Mouse (Mus musculus) intestine, embryonic 14.5 days (tissue): ENCODE measurements around the gene Hoxa9. TPM values are rescaled to one million over a fixed set of nuclear protein-coding genes. Genes with fewer than 3 reads are reported as not detected.
A peak's percentile ranks its signal among the peaks of the same experiment; 100 is the strongest.

Experiments
- ATAC-seq: fragments of 200-750 bp; cut with Nextera tagmentation; replicated peaks from 2 replicates; pipeline ENCODE4 v1.8.0; 2017; ENCODE audit warnings: low read depth, moderate number of reproducible peaks, moderate TSS enrichment, moderate library complexity; ENCODE audit not compliant: low FRiP score, low TSS enrichment
- DNase-seq: peaks from one replicate; pipeline ENCODE4 v3.0.0-alpha.2; 2018; ENCODE audit warnings: low spot score
- H3K27ac ChIP-seq: fragments of 300-500 bp; sonication (generic); 2 replicates; pipeline ENCODE4 v1.5.1; 2014; ENCODE audit warnings: low read depth, mild to moderate bottlenecking, control low read depth
- H3K27me3 ChIP-seq: fragments of 300-500 bp; sonication (generic); replicated peaks from 2 replicates; pipeline ENCODE4 v1.6.1; 2014; ENCODE audit warnings: low read length, control low read depth; ENCODE audit not compliant: control insufficient read depth, insufficient read depth
- H3K36me3 ChIP-seq: fragments of 300-500 bp; sonication (generic); 2 replicates; pipeline ENCODE4 v1.6.1; 2014; ENCODE audit warnings: low read length, control low read depth; ENCODE audit not compliant: control insufficient read depth, insufficient read depth
- H3K4me1 ChIP-seq: fragments of 300-500 bp; sonication (generic); replicated peaks from 2 replicates; pipeline ENCODE4 v1.6.1; 2014; ENCODE audit warnings: low read length, control low read depth, mixed read lengths; ENCODE audit not compliant: control insufficient read depth, insufficient read depth
- H3K4me2 ChIP-seq: fragments of 300-500 bp; sonication (generic); 2 replicates; pipeline ENCODE4 v1.6.1; 2014; ENCODE audit warnings: low read length
- H3K4me3 ChIP-seq: fragments of 300-500 bp; sonication (generic); 2 replicates; pipeline ENCODE4 v1.5.1; 2014; ENCODE audit warnings: low read depth, low read length, control low read depth, mixed read lengths
- H3K9ac ChIP-seq: fragments of 300-500 bp; sonication (generic); 2 replicates; pipeline ENCODE4 v1.6.1; 2014; ENCODE audit warnings: mild to moderate bottlenecking, low read length
- H3K9me3 ChIP-seq: fragments of 300-500 bp; sonication (generic); 2 replicates; pipeline ENCODE4 v1.6.1; 2016; ENCODE audit warnings: low read length, control low read depth; ENCODE audit not compliant: control insufficient read depth
- WGBS: fragments of 180-500 bp; shearing (Covaris S2); extraction: QIAGEN DNeasy Blood & Tissue Kit; methylation state at CpG from one replicate; pipeline ENCODE4 v1.1.7; 2014; 5-methylcytosine and 5-hydroxymethylcytosine counted together
- polyA plus RNA-seq: library from polyadenylated mRNA; unstranded; fragments of >200 nt; fragmentation: Nextera tagmentation; extraction: Ambion mirVana; gene quantifications from 2 replicates; pipeline ENCODE4 v1.2.1, GENCODE M21; 2014

The Hoxa9 gene
- polyA plus RNA-seq, 1 experiment from 2014 or later, result 4.2 TPM

GRCm38 (mm10) chr6:52207684-52207976, 23.3 kb downstream of the Hoxa9 start:
- peaks cover 53% of the 10 kb centered on the region for H3K27me3 ChIP-seq
- peak overlapping the region; percentile 43; the same call in 1 of the 2 replicates for H3K27ac ChIP-seq
- H3K36me3 ChIP-seq, result 0 out of 2 replicates have a peak, but pooled peaks cover 4% of the 10 kb centered on the region
- ATAC-seq (no peak), DNase-seq (no peak)
- H3K4me3 ChIP-seq, result no peak overlapping the region
- peak overlapping the region; percentile 78 for H3K4me2 ChIP-seq
- H3K9ac ChIP-seq, result no peak overlapping the region
- H3K4me1 ChIP-seq, result peaks cover 37% of the 10 kb centered on the region
- no peaks in the 10 kb centered on the region for H3K9me3 ChIP-seq

DNA sequence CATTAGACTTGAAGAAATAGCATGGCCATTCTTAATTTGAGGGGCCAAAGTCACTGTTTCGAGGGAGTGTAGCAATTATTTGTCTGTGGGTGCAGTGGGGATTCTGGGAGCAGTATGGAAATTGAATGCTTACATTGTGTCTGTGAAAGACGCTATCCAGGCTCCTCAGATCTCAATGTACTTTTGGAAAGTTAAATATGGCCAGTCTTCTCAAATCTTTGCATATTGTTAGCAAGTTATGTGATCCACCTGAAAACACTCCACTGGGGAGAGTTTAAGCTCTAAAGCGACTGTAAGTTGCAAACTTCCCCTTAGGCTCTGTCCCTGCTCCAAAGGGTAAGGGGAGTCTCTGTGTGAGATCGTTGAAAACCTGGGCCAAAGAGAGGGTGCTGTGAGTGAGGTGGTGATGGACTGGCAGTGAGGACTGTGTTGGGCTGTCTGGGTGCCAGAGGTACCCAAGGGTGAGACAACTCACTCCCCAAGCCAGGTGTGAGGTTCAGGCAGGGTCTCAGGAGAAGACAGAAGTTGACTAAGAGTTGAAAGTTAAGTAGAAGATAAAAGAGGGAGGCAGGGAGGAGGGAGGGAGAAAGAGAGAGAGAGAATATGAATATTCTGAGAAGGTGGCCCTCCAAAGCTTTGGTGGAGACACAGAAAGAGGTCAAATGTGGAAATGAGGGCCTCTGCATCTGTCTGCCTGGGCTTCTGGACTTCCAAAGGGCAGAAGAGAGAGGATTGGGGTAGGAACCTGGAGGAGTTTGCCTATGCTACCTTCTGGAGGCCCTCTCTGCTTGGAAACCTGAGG, 23.8 kb downstream of the Hoxa9 start:
- H3K36me3 ChIP-seq, result 0 out of 2 replicates have a peak, but pooled peaks cover 4% of the 10 kb centered on the region
- H3K4me1 ChIP-seq, result peaks cover 35% of the 10 kb centered on the region
- ATAC-seq (no peak), DNase-seq (no peak)
- H3K27ac ChIP-seq, result peak overlapping the region; percentile 66; the same call in 1 of the 2 replicates
- WGBS, result 26% methylated on average over 4 of the region's 4 CpGs
- peak overlapping the region; percentile 49 for H3K9ac ChIP-seq
- peaks cover 49% of the 10 kb centered on the region for H3K27me3 ChIP-seq
- H3K4me2 ChIP-seq, result peak overlapping the region; percentile 78
- H3K9me3 ChIP-seq, result no peaks in the 10 kb centered on the region
- peak overlapping the region; percentile 67; the same call in 1 of the 2 replicates for H3K4me3 ChIP-seq

GRCm38 (mm10) chr6:52205638-52206621, 25.0 kb downstream of the Hoxa9 start:
- WGBS, result 20% methylated on average over 55 of the region's 55 CpGs

GRCm38 (mm10) chr6:52205221-52205620, 25.7 kb downstream of the Hoxa9 start:
- Histone ChIP-seq H3K4me2 (peak overlapping the region; percentile 78), H3K9ac (peak overlapping the region; percentile 49), H3K4me3 (peak overlapping the region; percentile 67), H3K9me3 (no peaks in the 10 kb centered on the region), H3K27ac (peak overlapping the region; percentile 66), H3K4me1 (peaks cover 46% of the 10 kb centered on the region), H3K36me3 (peaks cover 11% of the 10 kb centered on the region; the same call in 1 of the 2 replicates), H3K27me3 (peaks cover 33% of the 10 kb centered on the region)
- ATAC-seq (no peak), DNase-seq (no peak)
- WGBS, result 20% methylated on average over 14 of the region's 14 CpGs

More at GRCm38 (mm10) chr6:52205638-52206621, 25.0 kb downstream of the Hoxa9 start:
- no peaks in the 10 kb centered on the region for H3K9me3 ChIP-seq
- peak overlapping the region; percentile 49 for H3K9ac ChIP-seq
- DNase-seq (peak; percentile 81), ATAC-seq (no peak)
- H3K4me1 ChIP-seq, result peaks cover 40% of the 10 kb centered on the region
- H3K27ac ChIP-seq, result peak overlapping the region; percentile 66
- H3K36me3 ChIP-seq, result peaks cover 11% of the 10 kb centered on the region; the same call in 1 of the 2 replicates
- H3K4me2 ChIP-seq, result peak overlapping the region; percentile 78
- peak overlapping the region; percentile 67 for H3K4me3 ChIP-seq
- peaks cover 39% of the 10 kb centered on the region for H3K27me3 ChIP-seq

DNA sequence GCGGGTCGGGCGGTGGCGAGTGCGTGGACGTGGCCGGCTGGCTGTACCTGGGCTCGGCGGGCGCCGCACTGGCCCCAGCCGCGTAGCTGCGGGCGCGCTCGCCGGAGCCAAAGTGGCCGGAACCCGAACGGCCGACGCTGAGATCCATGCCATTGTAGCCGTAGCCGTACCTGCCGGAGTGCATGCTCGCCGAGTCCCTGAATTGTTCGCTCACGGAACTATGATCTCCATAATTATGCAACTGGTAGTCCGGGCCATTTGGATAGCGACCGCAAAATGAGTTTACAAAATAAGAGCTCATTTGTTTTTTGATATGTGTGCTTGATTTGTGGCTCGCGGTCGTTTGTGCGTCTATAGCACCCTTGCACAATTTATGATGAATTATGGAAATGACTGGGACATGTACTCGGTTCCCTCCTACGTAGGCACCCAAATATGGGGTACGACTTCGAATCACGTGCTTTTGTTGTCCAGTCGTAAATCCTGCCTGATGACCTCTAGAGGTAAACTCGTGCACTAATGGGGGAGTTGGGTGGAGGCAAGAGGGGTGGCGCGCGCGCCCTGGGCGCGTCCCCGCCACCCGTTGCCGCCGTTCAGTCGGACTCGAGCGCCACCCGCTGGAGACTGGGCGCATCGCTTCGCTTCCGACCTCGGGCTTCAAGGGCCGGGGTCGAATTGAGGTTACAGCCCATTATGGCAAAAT, 26.7 kb downstream of the Hoxa9 start, which contains the start of gene Hoxa5:
Gene Hoxa5, minus strand, starts transcription at position 538 of the 703 bp plus-strand sequence.
- 1% methylated on average over 65 of the region's 65 CpGs for WGBS
- Histone ChIP-seq H3K27me3 (peaks cover 27% of the 10 kb centered on the region), H3K27ac (peak within 1 kb of the TSS; percentile 81), H3K4me3 (peak within 1 kb of the TSS; percentile 67), H3K4me1 (peaks cover 49% of the 10 kb centered on the region), H3K36me3 (peaks cover 11% of the 10 kb centered on the region; the same call in 1 of the 2 replicates), H3K4me2 (peak within 1 kb of the TSS; percentile 78), H3K9me3 (no peaks in the 10 kb centered on the region), H3K9ac (peak within 1 kb of the TSS; percentile 97)
- peak; percentile 97 for DNase-seq
- peak; percentile 73; the same call in 1 of the 2 replicates for ATAC-seq

DNA sequence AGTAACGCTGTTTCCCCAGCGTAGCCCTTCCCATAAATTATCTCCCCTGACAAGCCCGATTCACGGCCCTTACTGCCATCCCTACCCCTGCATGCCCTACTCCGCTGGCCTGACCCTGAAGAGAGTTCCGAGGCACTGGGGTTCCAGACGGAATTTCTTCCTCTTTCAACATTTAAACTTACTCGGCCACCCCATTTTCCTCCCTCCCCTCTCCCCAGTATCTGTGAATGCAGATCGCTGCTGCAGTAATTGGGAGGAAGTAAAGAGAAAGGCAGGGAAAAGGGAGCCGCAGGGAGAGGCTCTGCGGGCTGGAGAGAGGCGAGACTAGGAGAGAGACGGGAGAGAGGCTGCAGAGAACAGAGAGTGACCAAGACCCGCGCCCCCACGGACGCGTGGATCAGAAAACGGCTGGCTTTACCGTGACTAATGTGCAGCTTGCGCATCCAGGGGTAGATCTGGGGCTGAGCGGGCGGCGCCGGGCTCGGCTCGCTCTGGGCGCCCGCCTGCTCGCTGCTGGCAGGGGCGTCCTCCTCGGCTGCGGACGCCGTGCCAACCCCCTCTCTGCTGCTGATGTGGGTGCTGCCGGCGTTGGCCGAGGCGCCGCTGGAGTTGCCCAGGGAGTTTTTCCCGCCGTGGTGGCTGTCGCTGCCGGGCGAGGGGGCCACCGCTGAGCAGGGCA, 27.4 kb downstream of the Hoxa9 start:
- Histone ChIP-seq H3K9me3 (no peaks in the 10 kb centered on the region), H3K27ac (peak overlapping the region; percentile 81), H3K4me3 (peak overlapping the region; percentile 67), H3K27me3 (peaks cover 24% of the 10 kb centered on the region), H3K36me3 (peaks cover 11% of the 10 kb centered on the region; the same call in 1 of the 2 replicates), H3K4me1 (peaks cover 48% of the 10 kb centered on the region), H3K9ac (peak overlapping the region; percentile 97), H3K4me2 (peak overlapping the region; percentile 78)
- DNase-seq (peak; percentile 83), ATAC-seq (0 out of 2 replicates have a peak, but pooled peaks have one; percentile 7)
- WGBS, result 2% methylated on average over 46 of the region's 46 CpGs

GRCm38 (mm10) chr6:52203121-52203370, 27.8 kb downstream of the Hoxa9 start:
- Histone ChIP-seq H3K9ac (peak overlapping the region; percentile 97), H3K4me1 (peaks cover 49% of the 10 kb centered on the region), H3K27ac (peak overlapping the region; percentile 81), H3K27me3 (peaks cover 21% of the 10 kb centered on the region), H3K4me3 (peak overlapping the region; percentile 67), H3K36me3 (peaks cover 11% of the 10 kb centered on the region; the same call in 1 of the 2 replicates), H3K9me3 (no peaks in the 10 kb centered on the region), H3K4me2 (peak overlapping the region; percentile 78)
- ATAC-seq, result no peak
- DNase-seq, result peak; percentile 72
- 18% methylated on average over 10 of the region's 10 CpGs for WGBS
